Mouse (Mus musculus): ENCODE data around the gene Map2k6. TPM values are rescaled to one million over a fixed set of nuclear protein-coding genes. Genes with fewer than 3 reads are reported as not detected.
A peak's percentile ranks its signal among the peaks of the same experiment; 100 is the strongest.

The Map2k6 gene
- polyA plus RNA-seq, 1 experiment from 2014 or later, result 17.6 TPM

GRCm38 (mm10) chr11:110371827-110372226 is 27.1 kb upstream of the Map2k6 start:
- 58% methylated on average over 8 of the region's 8 CpGs for WGBS
- no peaks in the 10 kb centered on the region for H3K9me3 ChIP-seq (replicated peaks; ENCODE audit: control insufficient read depth, low read length)
- H3K9ac ChIP-seq (ENCODE audit: low read length), result no peak overlapping the region
- no peaks in the 10 kb centered on the region for H3K36me3 ChIP-seq (ENCODE audit: control insufficient read depth, insufficient read depth, low read length)
- H3K4me3 ChIP-seq (replicated peaks; ENCODE audit: low read length), result no peak overlapping the region
- H3K4me1 ChIP-seq (ENCODE audit: control insufficient read depth, insufficient read depth, low read length), result 0 out of 2 replicates have a peak, but pooled peaks cover 4% of the 10 kb centered on the region
- H3K27ac ChIP-seq (ENCODE audit: low read length), result no peak overlapping the region
- H3K4me2 ChIP-seq (ENCODE audit: low read depth, low read length), result no peak overlapping the region
- no peaks in the 10 kb centered on the region for H3K27me3 ChIP-seq (ENCODE audit: control insufficient read depth, insufficient read depth, low read length)
- no peak for ATAC-seq (ENCODE audit: insufficient read depth, low FRiP score)

- H3K36me3 ChIP-seq (ENCODE audit: control insufficient read depth, insufficient read depth, low read length), result no peaks in the 10 kb centered on the region
Measured at GRCm38 (mm10) chr11:110372266-110372954, 26.5 kb upstream of the Map2k6 start.

GRCm38 (mm10) chr11:110374036-110374435 is 24.9 kb upstream of the Map2k6 start:
- no peak overlapping the region for H3K4me3 ChIP-seq (replicated peaks; ENCODE audit: low read length)
- no peak overlapping the region for H3K27ac ChIP-seq (ENCODE audit: low read length)
- 0 out of 2 replicates have a peak, but pooled peaks cover 4% of the 10 kb centered on the region for H3K4me1 ChIP-seq (ENCODE audit: control insufficient read depth, insufficient read depth, low read length)
- no peak for ATAC-seq (ENCODE audit: insufficient read depth, low FRiP score)
- H3K9ac ChIP-seq (ENCODE audit: low read length), result no peak overlapping the region
- no peak overlapping the region for H3K4me2 ChIP-seq (ENCODE audit: low read depth, low read length)
- H3K9me3 ChIP-seq (replicated peaks; ENCODE audit: control insufficient read depth, low read length), result no peaks in the 10 kb centered on the region
- H3K36me3 ChIP-seq (ENCODE audit: control insufficient read depth, insufficient read depth, low read length), result no peaks in the 10 kb centered on the region
- no peaks in the 10 kb centered on the region for H3K27me3 ChIP-seq (ENCODE audit: control insufficient read depth, insufficient read depth, low read length)
- WGBS, result 84% methylated on average over 9 of the region's 9 CpGs

More at GRCm38 (mm10) chr11:110372266-110372954, 26.5 kb upstream of the Map2k6 start:
- no peak for ATAC-seq (ENCODE audit: insufficient read depth, low FRiP score)
- 0 out of 2 replicates have a peak, but pooled peaks cover 4% of the 10 kb centered on the region for H3K4me1 ChIP-seq (ENCODE audit: control insufficient read depth, insufficient read depth, low read length)
- H3K9ac ChIP-seq (ENCODE audit: low read length), result no peak overlapping the region
- H3K9me3 ChIP-seq (replicated peaks; ENCODE audit: control insufficient read depth, low read length), result no peaks in the 10 kb centered on the region
- H3K4me3 ChIP-seq (replicated peaks; ENCODE audit: low read length), result no peak overlapping the region
- 70% methylated on average over 15 of the region's 15 CpGs for WGBS
- no peak overlapping the region for H3K27ac ChIP-seq (ENCODE audit: low read length)
- no peaks in the 10 kb centered on the region for H3K27me3 ChIP-seq (ENCODE audit: control insufficient read depth, insufficient read depth, low read length)
- H3K4me2 ChIP-seq (ENCODE audit: low read depth, low read length), result no peak overlapping the region

DNA sequence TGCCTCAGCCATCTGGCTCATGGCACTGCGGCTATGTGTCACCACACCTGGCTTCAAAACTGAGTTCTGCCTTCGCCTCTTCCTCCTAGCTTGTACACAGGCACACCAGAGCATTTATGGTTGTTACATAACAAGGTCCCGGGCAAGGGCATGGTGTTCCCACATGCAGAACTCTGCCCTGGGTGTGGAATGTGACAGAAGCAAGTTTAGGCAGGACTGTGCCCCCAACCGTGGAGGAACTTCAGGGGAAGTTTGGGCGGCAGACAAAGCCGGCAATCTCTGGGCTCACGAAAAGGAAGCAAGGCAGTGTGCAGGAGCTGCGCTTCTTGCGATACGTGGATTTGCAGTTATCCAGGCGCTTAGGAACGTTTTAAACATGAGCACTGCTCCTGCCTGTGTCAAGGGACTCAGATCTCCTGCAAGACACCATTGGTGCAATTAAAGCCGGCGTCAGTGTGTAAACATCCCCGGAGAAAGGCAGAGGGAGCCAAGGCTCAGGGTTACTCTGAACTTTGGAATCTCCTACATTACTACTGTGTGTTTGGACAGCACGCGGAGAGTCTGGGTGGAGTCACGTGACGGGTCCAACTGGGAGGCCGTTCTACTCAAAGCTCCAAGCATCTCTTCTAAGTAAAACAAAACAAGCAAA is 19.1 kb upstream of the Map2k6 start:
- peak overlapping the region; percentile 35 for H3K4me3 ChIP-seq (replicated peaks; ENCODE audit: low read length)
- H3K36me3 ChIP-seq (ENCODE audit: control insufficient read depth, insufficient read depth, low read length), result no peaks in the 10 kb centered on the region
- H3K4me1 ChIP-seq (ENCODE audit: control insufficient read depth, insufficient read depth, low read length), result no peaks in the 10 kb centered on the region
- H3K27me3 ChIP-seq (ENCODE audit: control insufficient read depth, insufficient read depth, low read length), result no peaks in the 10 kb centered on the region
- H3K4me2 ChIP-seq (ENCODE audit: low read depth, low read length), result peak overlapping the region; percentile 57
- 5% methylated on average over 20 of the region's 20 CpGs for WGBS
- H3K9me3 ChIP-seq (replicated peaks; ENCODE audit: control insufficient read depth, low read length), result no peaks in the 10 kb centered on the region
- H3K9ac ChIP-seq (ENCODE audit: low read length), result peak overlapping the region; percentile 53
- peak; percentile 96 for ATAC-seq (ENCODE audit: insufficient read depth, low FRiP score)
- peak overlapping the region; percentile 88 for H3K27ac ChIP-seq (ENCODE audit: low read length)

- WGBS, result 20% methylated on average over 15 of the region's 15 CpGs
- H3K27ac ChIP-seq (ENCODE audit: low read length), result peak overlapping the region; percentile 88
- H3K27me3 ChIP-seq (ENCODE audit: control insufficient read depth, insufficient read depth, low read length), result no peaks in the 10 kb centered on the region
- ATAC-seq (ENCODE audit: insufficient read depth, low FRiP score), result peak; percentile 19; the same call in 1 of the 2 replicates
- H3K4me1 ChIP-seq (ENCODE audit: control insufficient read depth, insufficient read depth, low read length), result no peaks in the 10 kb centered on the region
- H3K36me3 ChIP-seq (ENCODE audit: control insufficient read depth, insufficient read depth, low read length), result no peaks in the 10 kb centered on the region
- H3K4me2 ChIP-seq (ENCODE audit: low read depth, low read length), result peak overlapping the region; percentile 57
- no peaks in the 10 kb centered on the region for H3K9me3 ChIP-seq (replicated peaks; ENCODE audit: control insufficient read depth, low read length)
- no peak overlapping the region for H3K9ac ChIP-seq (ENCODE audit: low read length)
- H3K4me3 ChIP-seq (replicated peaks; ENCODE audit: low read length), result peak overlapping the region; percentile 35
Measured at GRCm38 (mm10) chr11:110380310-110380668, 18.6 kb upstream of the Map2k6 start.

GRCm38 (mm10) chr11:110385487-110385886 is 13.4 kb upstream of the Map2k6 start:
- 78% methylated on average over 2 of the region's 2 CpGs for WGBS
- Histone ChIP-seq H3K9me3 (replicated peaks; ENCODE audit: control insufficient read depth, low read length) (no peaks in the 10 kb centered on the region), H3K9ac (ENCODE audit: low read length) (no peak overlapping the region), H3K36me3 (ENCODE audit: control insufficient read depth, insufficient read depth, low read length) (no peaks in the 10 kb centered on the region), H3K4me2 (ENCODE audit: low read depth, low read length) (no peak overlapping the region), H3K4me3 (replicated peaks; ENCODE audit: low read length) (no peak overlapping the region), H3K4me1 (ENCODE audit: control insufficient read depth, insufficient read depth, low read length) (no peaks in the 10 kb centered on the region), H3K27me3 (ENCODE audit: control insufficient read depth, insufficient read depth, low read length) (no peaks in the 10 kb centered on the region), H3K27ac (ENCODE audit: low read length) (no peak overlapping the region)
- ATAC-seq (ENCODE audit: insufficient read depth, low FRiP score), result no peak

GRCm38 (mm10) chr11:110392763-110393162 is 6.2 kb upstream of the Map2k6 start:
- Histone ChIP-seq H3K9ac (ENCODE audit: low read length) (no peak overlapping the region), H3K36me3 (ENCODE audit: control insufficient read depth, insufficient read depth, low read length) (no peaks in the 10 kb centered on the region), H3K9me3 (replicated peaks; ENCODE audit: control insufficient read depth, low read length) (no peaks in the 10 kb centered on the region), H3K4me3 (replicated peaks; ENCODE audit: low read length) (no peak overlapping the region), H3K4me2 (ENCODE audit: low read depth, low read length) (no peak overlapping the region), H3K4me1 (ENCODE audit: control insufficient read depth, insufficient read depth, low read length) (0 out of 2 replicates have a peak, but pooled peaks cover 8% of the 10 kb centered on the region), H3K27me3 (ENCODE audit: control insufficient read depth, insufficient read depth, low read length) (no peaks in the 10 kb centered on the region), H3K27ac (ENCODE audit: low read length) (no peak overlapping the region)
- no peak for ATAC-seq (ENCODE audit: insufficient read depth, low FRiP score)
- WGBS, result 70% methylated on average over 3 of the region's 3 CpGs

DNA sequence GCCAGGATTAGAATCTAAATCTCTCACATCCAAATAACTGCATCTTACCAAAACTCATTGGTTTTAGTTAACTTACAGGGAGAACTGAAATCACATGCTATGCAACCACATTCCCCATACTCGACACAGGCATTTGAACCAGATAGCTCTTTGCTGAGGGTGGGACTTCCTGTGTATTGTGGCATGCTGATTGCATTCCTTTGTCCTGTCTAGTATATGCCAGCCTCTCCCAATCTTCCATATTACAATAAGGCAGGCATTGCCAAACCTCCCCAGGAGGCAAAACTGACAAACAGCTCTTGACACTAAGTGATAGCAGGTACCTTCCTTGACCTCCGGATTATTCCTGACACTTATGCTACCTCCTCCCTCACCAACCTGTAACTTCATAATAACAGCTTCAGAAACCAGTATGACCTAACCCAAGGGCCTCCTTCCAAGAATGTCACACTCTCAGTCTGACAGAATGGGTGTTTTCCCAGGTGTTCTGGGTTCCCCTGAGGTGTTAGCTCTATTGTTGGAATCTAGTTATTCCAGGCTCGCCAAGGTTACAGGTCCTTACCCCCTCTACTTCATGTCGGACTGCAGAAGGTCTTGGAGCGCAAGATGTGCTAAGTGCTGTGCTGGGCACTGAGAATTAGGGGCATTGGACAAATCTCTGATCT is 4.0 kb upstream of the Map2k6 start:
- 79% methylated on average over 5 of the region's 5 CpGs for WGBS
- H3K4me2 ChIP-seq (ENCODE audit: low read depth, low read length), result no peak overlapping the region

DNA sequence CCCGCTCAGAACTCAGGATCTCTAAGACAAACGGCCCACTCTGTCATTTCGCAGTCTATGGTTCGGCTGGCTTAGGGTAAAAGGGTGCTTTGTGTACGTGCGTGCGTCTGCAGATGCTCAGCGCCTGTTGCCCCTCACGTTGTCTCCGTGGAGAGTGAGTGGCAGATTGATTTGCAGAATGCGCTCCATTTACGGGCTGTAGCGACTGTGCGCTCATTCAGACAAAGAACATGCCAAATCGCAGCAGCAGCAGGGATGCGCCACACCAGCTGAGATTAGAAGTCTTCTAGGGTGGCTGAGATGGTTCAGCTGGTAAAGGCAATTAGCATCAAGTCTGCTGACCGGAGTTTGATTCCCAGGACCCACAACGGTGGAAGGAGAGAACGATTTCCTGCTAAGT is 2.8 kb upstream of the Map2k6 start:
- Histone ChIP-seq H3K27me3 (ENCODE audit: control insufficient read depth, insufficient read depth, low read length) (no peaks in the 10 kb centered on the region), H3K4me1 (ENCODE audit: control insufficient read depth, insufficient read depth, low read length) (0 out of 2 replicates have a peak, but pooled peaks cover 8% of the 10 kb centered on the region), H3K9ac (ENCODE audit: low read length) (0 out of 2 replicates have a peak overlapping the region, but pooled peaks have one; percentile 19), H3K9me3 (replicated peaks; ENCODE audit: control insufficient read depth, low read length) (no peaks in the 10 kb centered on the region), H3K4me2 (ENCODE audit: low read depth, low read length) (no peak overlapping the region), H3K27ac (ENCODE audit: low read length) (no peak overlapping the region), H3K4me3 (replicated peaks; ENCODE audit: low read length) (no peak overlapping the region), H3K36me3 (ENCODE audit: control insufficient read depth, insufficient read depth, low read length) (no peaks in the 10 kb centered on the region)
- ATAC-seq (ENCODE audit: insufficient read depth, low FRiP score), result no peak
- WGBS, result 38% methylated on average over 19 of the region's 19 CpGs

More for the DNA sequence above, 4.0 kb upstream of the Map2k6 start:
- 0 out of 2 replicates have a peak, but pooled peaks cover 8% of the 10 kb centered on the region for H3K4me1 ChIP-seq (ENCODE audit: control insufficient read depth, insufficient read depth, low read length)
- H3K27me3 ChIP-seq (ENCODE audit: control insufficient read depth, insufficient read depth, low read length), result no peaks in the 10 kb centered on the region
- no peaks in the 10 kb centered on the region for H3K36me3 ChIP-seq (ENCODE audit: control insufficient read depth, insufficient read depth, low read length)
- H3K27ac ChIP-seq (ENCODE audit: low read length), result no peak overlapping the region
- H3K9me3 ChIP-seq (replicated peaks; ENCODE audit: control insufficient read depth, low read length), result no peaks in the 10 kb centered on the region
- no peak overlapping the region for H3K9ac ChIP-seq (ENCODE audit: low read length)
- H3K4me3 ChIP-seq (replicated peaks; ENCODE audit: low read length), result no peak overlapping the region
- ATAC-seq (ENCODE audit: insufficient read depth, low FRiP score), result no peak
